Mouse (Mus musculus) limb, embryonic 14.5 days (tissue): Measurements from ENCODE around the gene Hoxd10. TPM values are rescaled to one million over a fixed set of nuclear protein-coding genes. Genes with fewer than 3 reads are reported as not detected.

ENCODE experiments used
- ATAC-seq: fragments of 200-750 bp; cut with Nextera tagmentation; 2 replicates; pipeline ENCODE4 v1.8.0; 2017; ENCODE audit warnings: low read depth, moderate number of reproducible peaks, moderate TSS enrichment; ENCODE audit not compliant: low FRiP score
- DNase-seq: peaks from one replicate; pipeline ENCODE4 v3.0.0-alpha.2; 2015; ENCODE audit warnings: low spot score
- H3K27ac ChIP-seq: fragments of 300-500 bp; sonication (generic); replicated peaks from 2 replicates; pipeline ENCODE4 v1.5.1; 2014; ENCODE audit warnings: low read depth, mild to moderate bottlenecking, low read length, moderate library complexity, mixed read lengths
- H3K27me3 ChIP-seq: fragments of 300-500 bp; sonication (generic); 2 replicates; pipeline ENCODE4 v1.6.1; 2014; ENCODE audit warnings: low read length, mixed read lengths; ENCODE audit not compliant: control insufficient read depth, insufficient read depth
- H3K36me3 ChIP-seq: fragments of 300-500 bp; sonication (generic); 2 replicates; pipeline ENCODE4 v1.6.1; 2014; ENCODE audit warnings: mild to moderate bottlenecking, low read length, moderate library complexity, mixed read lengths; ENCODE audit not compliant: control insufficient read depth, insufficient read depth
- H3K4me1 ChIP-seq: fragments of 300-500 bp; sonication (generic); 2 replicates; pipeline ENCODE4 v1.6.1; 2014; ENCODE audit warnings: antibody characterized with exemption, low read length, mixed read lengths; ENCODE audit not compliant: control insufficient read depth, insufficient read depth
- H3K4me2 ChIP-seq: fragments of 300-500 bp; sonication (generic); replicated peaks from 2 replicates; pipeline ENCODE4 v1.6.1; 2014; ENCODE audit warnings: low read depth, mild to moderate bottlenecking, low read length, moderate library complexity; ENCODE audit not compliant: severe bottlenecking
- H3K4me3 ChIP-seq: fragments of 300-500 bp; sonication (generic); replicated peaks from 2 replicates; pipeline ENCODE4 v1.5.1; 2014; ENCODE audit warnings: low read length
- H3K9ac ChIP-seq: fragments of 300-500 bp; sonication (generic); 2 replicates; pipeline ENCODE4 v1.6.1; 2014; ENCODE audit warnings: mild to moderate bottlenecking, low read depth, low read length, moderate library complexity; ENCODE audit not compliant: severe bottlenecking
- H3K9me3 ChIP-seq: fragments of 300-500 bp; sonication (generic); 2 replicates; pipeline ENCODE4 v1.6.1; 2016; ENCODE audit warnings: low read length; ENCODE audit not compliant: control insufficient read depth
- POLR2A ChIP-seq: fragments of 200-500 bp; IDR thresholded peaks from 2 replicates; pipeline ENCODE4 v1.8.0; 2012; ENCODE audit warnings: inconsistent platforms, mild to moderate bottlenecking, moderate library complexity, borderline replicate concordance; ENCODE audit not compliant: insufficient read depth, insufficient read length; ENCODE audit errors: extremely low read depth
- WGBS: fragments of 180-500 bp; shearing (Covaris S2); extraction: QIAGEN DNeasy Blood & Tissue Kit; methylation state at CpG from one replicate; pipeline ENCODE4 v1.1.7; 2014; 5-methylcytosine and 5-hydroxymethylcytosine counted together
- polyA plus RNA-seq, 2 experiments: library from polyadenylated mRNA; depleted of rRNA in 1 of 2; stranded (reverse) in 1 of 2; unstranded in 1 of 2; fragments of >200 nt; fragmentation: Nextera tagmentation in 1 of 2; extraction: Ambion mirVana in 1 of 2; gene quantifications; 2 replicates each; pipeline versions ENCODE4 v1.2.1 to v1.2.3; 2012 to 2014

Gene Hoxd10
- polyA plus RNA-seq, 2 experiments = 18.3 to 39.4 TPM

GRCm38 (mm10) chr2:74731799-74732512 is 40.2 kb downstream of the Hoxd10 start:
- peaks cover 15% of the 10 kb centered on the region for H3K4me1 ChIP-seq
- no peak overlapping the region for H3K27ac ChIP-seq
- H3K27me3 ChIP-seq = peaks cover 95% of the 10 kb centered on the region
- no peak overlapping the region for H3K9ac ChIP-seq
- no peaks in the 10 kb centered on the region for H3K36me3 ChIP-seq
- no peak overlapping the region for H3K4me3 ChIP-seq
- 16% methylated on average over 9 of the region's 9 CpGs for WGBS
- ATAC-seq (no peak), DNase-seq (no peak)
- no peak overlapping the region for H3K4me2 ChIP-seq
- no peaks in the 10 kb centered on the region for H3K9me3 ChIP-seq
- TF ChIP-seq POLR2A = no peak

- no peak for ATAC-seq
- peaks cover 11% of the 10 kb centered on the region; the same call in 1 of the 2 replicates for H3K4me1 ChIP-seq
- peak overlapping the region; percentile 28 for H3K4me2 ChIP-seq
- peaks cover 95% of the 10 kb centered on the region for H3K27me3 ChIP-seq
- no peaks in the 10 kb centered on the region for H3K9me3 ChIP-seq
- TF ChIP-seq POLR2A = no peak
- H3K36me3 ChIP-seq = no peaks in the 10 kb centered on the region
- H3K9ac ChIP-seq = no peak overlapping the region
- DNase-seq = no peak
- WGBS = 4% methylated on average over 48 of the region's 52 CpGs
- no peak overlapping the region for H3K27ac ChIP-seq
- H3K4me3 ChIP-seq = peak overlapping the region; percentile 21
These were observed 41.0 kb downstream of the Hoxd10 start for GRCm38 (mm10) chr2:74732513-74733316.

GRCm38 (mm10) chr2:74733317-74733661 is 41.6 kb downstream of the Hoxd10 start:
- peak overlapping the region; percentile 21; the same call in 1 of the 2 replicates for H3K4me3 ChIP-seq
- 3% methylated on average over 16 of the region's 16 CpGs for WGBS
- peak overlapping the region; percentile 28 for H3K4me2 ChIP-seq
- DNase-seq (no peak), ATAC-seq (no peak)
- peaks cover 95% of the 10 kb centered on the region for H3K27me3 ChIP-seq
- no peak overlapping the region for H3K27ac ChIP-seq
- TF ChIP-seq POLR2A = no peak
- no peak overlapping the region for H3K9ac ChIP-seq
- no peaks in the 10 kb centered on the region for H3K9me3 ChIP-seq
- peaks cover 12% of the 10 kb centered on the region; the same call in 1 of the 2 replicates for H3K4me1 ChIP-seq
- H3K36me3 ChIP-seq = no peaks in the 10 kb centered on the region

GRCm38 (mm10) chr2:74733765-74734164 is 42.0 kb downstream of the Hoxd10 start:
- TF ChIP-seq POLR2A = no peak
- ATAC-seq (no peak), DNase-seq (no peak)
- Histone ChIP-seq H3K27ac (no peak overlapping the region), H3K27me3 (peaks cover 96% of the 10 kb centered on the region), H3K9me3 (no peaks in the 10 kb centered on the region), H3K4me1 (peaks cover 12% of the 10 kb centered on the region; the same call in 1 of the 2 replicates), H3K9ac (no peak overlapping the region), H3K4me2 (no peak overlapping the region), H3K36me3 (no peaks in the 10 kb centered on the region), H3K4me3 (no peak overlapping the region)
- 14% methylated on average over 6 of the region's 6 CpGs for WGBS

- H3K27me3 ChIP-seq = peaks cover 96% of the 10 kb centered on the region
- H3K9me3 ChIP-seq = no peaks in the 10 kb centered on the region
- TF ChIP-seq POLR2A = no peak
- H3K9ac ChIP-seq = no peak overlapping the region
- no peak overlapping the region for H3K4me2 ChIP-seq
- no peak overlapping the region for H3K4me3 ChIP-seq
- no peaks in the 10 kb centered on the region for H3K36me3 ChIP-seq
- DNase-seq (no peak), ATAC-seq (no peak)
- no peak overlapping the region for H3K27ac ChIP-seq
- H3K4me1 ChIP-seq = peaks cover 12% of the 10 kb centered on the region; the same call in 1 of the 2 replicates
- WGBS = 8% methylated on average over 13 of the region's 13 CpGs
These were observed 42.7 kb downstream of the Hoxd10 start for GRCm38 (mm10) chr2:74734451-74734850.
